Mouse (Mus musculus) small intestine, adult 2 months (tissue): Measurements from ENCODE around the gene Fkbpl. TPM values are rescaled to one million over a fixed set of nuclear protein-coding genes. Genes with fewer than 3 reads are reported as not detected.

ENCODE experiments used
- H3K27ac ChIP-seq: fragments of 200-500 bp; 2 replicates; pipeline ENCODE4 v1.5.1; 2012; ENCODE audit warnings: low read depth, low read length, control low read depth, inconsistent platforms; ENCODE audit not compliant: insufficient read depth
- H3K27me3 ChIP-seq: fragments of 200-500 bp; 2 replicates; pipeline ENCODE4 v1.6.1; 2012; ENCODE audit warnings: mild to moderate bottlenecking, moderate library complexity, low read length, inconsistent platforms; ENCODE audit not compliant: control insufficient read depth, insufficient read depth
- H3K36me3 ChIP-seq: fragments of 200-500 bp; 2 replicates; pipeline ENCODE4 v1.6.1; 2012; ENCODE audit warnings: mild to moderate bottlenecking, low read length, control low read depth, inconsistent platforms; ENCODE audit not compliant: control insufficient read depth, insufficient read depth
- H3K4me1 ChIP-seq: fragments of 200-500 bp; 2 replicates; pipeline ENCODE4 v1.6.1; 2012; ENCODE audit warnings: low read length, inconsistent platforms, mixed read lengths; ENCODE audit not compliant: control insufficient read depth, insufficient read depth, insufficient read length
- H3K4me3 ChIP-seq: fragments of 200-500 bp; 2 replicates; pipeline ENCODE4 v1.5.1; 2012; ENCODE audit warnings: low read depth, mild to moderate bottlenecking, control low read depth, inconsistent platforms, low read length, moderate library complexity
- CTCF ChIP-seq: fragments of 200-500 bp; IDR thresholded peaks from 2 replicates; pipeline ENCODE4 v1.5.1; 2012; ENCODE audit warnings: low read depth, mild to moderate bottlenecking, control low read depth, inconsistent platforms, low read length, moderate library complexity, mixed read lengths; ENCODE audit not compliant: insufficient replicate concordance, insufficient read length; ENCODE audit errors: extremely low read depth
- POLR2A ChIP-seq: fragments of 200-500 bp; IDR thresholded peaks from 2 replicates; pipeline ENCODE4 v1.6.1; 2012; ENCODE audit warnings: low read depth, mild to moderate bottlenecking, control low read depth, inconsistent platforms, low read length, moderate library complexity
- WGBS: fragments of 180-500 bp; shearing (Covaris S2); methylation state at CpG from one replicate; pipeline ENCODE4 v1.1.7; 2018; 5-methylcytosine and 5-hydroxymethylcytosine counted together
- polyA plus RNA-seq: library from polyadenylated mRNA; depleted of rRNA; stranded (reverse); fragments of >200 nt; gene quantifications from 2 replicates; pipeline ENCODE4 v1.2.3, GENCODE M21; 2012

The Fkbpl gene
- polyA plus RNA-seq, 1 experiment = 2.5 TPM

DNA sequence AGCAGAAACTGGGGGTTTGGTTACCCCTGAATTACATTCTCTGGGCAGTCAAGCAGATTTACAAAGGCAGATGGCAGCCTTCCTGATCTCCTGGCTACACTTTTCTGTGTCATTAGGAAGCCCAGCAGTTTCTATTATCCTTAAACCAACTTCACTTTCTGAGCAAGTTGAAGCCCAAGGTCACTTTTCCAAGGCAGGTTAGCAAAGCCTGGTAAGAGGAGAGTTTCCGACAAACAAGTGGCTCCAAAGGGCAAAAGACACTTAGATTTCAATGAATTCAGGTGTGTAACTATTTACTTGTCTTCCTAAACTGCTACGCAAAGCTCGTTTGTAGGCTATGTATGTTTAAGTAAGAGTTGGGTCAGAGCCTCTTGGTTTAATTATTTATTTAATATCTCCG lies 1.2 kb upstream of the Fkbpl start:
- H3K27ac ChIP-seq = no peak overlapping the region
- peaks cover 8% of the 10 kb centered on the region; the same call in 1 of the 2 replicates for H3K4me1 ChIP-seq
- H3K27me3 ChIP-seq = no peaks in the 10 kb centered on the region
- no peaks in the 10 kb centered on the region for H3K36me3 ChIP-seq
- H3K4me3 ChIP-seq = no peak overlapping the region
- TF ChIP-seq CTCF (no peak), POLR2A (no peak)
- WGBS = 73% methylated on average over 4 of the region's 4 CpGs

- Histone ChIP-seq H3K27ac (no peak overlapping the region), H3K4me3 (no peak overlapping the region), H3K27me3 (no peaks in the 10 kb centered on the region), H3K4me1 (peaks cover 8% of the 10 kb centered on the region; the same call in 1 of the 2 replicates), H3K36me3 (no peaks in the 10 kb centered on the region)
- WGBS = 59% methylated on average over 10 of the region's 10 CpGs
- peak; percentile 9; the same call in 1 of the 2 replicates for TF ChIP-seq CTCF
- TF ChIP-seq POLR2A = no peak
Measured at GRCm38 (mm10) chr17:34643944-34644343, 620 bp upstream of the Fkbpl start.

DNA sequence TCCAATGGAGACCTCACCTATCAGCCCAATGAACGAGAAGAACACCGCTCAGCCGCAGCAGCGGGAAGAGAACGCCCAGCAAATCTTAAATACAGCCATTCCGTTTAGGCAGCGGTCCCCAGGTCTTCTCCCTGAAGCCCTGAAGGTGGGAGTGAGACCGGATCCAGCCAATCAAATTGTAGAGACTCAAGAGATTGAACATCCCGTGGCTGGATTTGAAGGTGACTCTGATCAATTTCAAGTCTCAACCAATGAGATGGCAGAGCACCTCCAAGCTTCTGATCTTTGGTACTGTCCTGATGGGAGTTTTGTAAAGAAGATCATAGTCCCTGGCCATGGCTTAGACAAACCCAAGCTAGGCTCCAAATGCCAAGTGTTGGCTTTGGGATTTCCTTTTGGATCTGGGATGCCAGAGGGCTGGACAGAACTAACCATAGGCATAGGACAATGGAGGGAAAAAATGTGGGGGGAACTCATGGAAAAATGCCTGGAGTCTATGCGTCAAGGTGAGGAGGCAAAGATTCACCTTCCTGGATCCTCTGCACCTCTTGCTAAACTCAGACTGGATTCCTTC lies 779 bp downstream of the Fkbpl start:
- no peak overlapping the region for H3K27ac ChIP-seq
- peaks cover 8% of the 10 kb centered on the region; the same call in 1 of the 2 replicates for H3K4me1 ChIP-seq
- TF ChIP-seq CTCF (no peak), POLR2A (no peak)
- peaks cover 1% of the 10 kb centered on the region; the same call in 1 of the 2 replicates for H3K36me3 ChIP-seq
- peak overlapping the region; percentile 42 for H3K4me3 ChIP-seq
- H3K27me3 ChIP-seq = no peaks in the 10 kb centered on the region
- 44% methylated on average over 10 of the region's 10 CpGs for WGBS

- peaks cover 8% of the 10 kb centered on the region; the same call in 1 of the 2 replicates for H3K4me1 ChIP-seq
- WGBS = 82% methylated on average over 30 of the region's 30 CpGs
- TF ChIP-seq POLR2A (no peak), CTCF (no peak)
- no peak overlapping the region for H3K27ac ChIP-seq
- peaks cover 7% of the 10 kb centered on the region for H3K36me3 ChIP-seq
- H3K27me3 ChIP-seq = no peaks in the 10 kb centered on the region
- H3K4me3 ChIP-seq = no peak overlapping the region
Measured at GRCm38 (mm10) chr17:34645831-34646511, 1.4 kb downstream of the Fkbpl start.

- peaks cover 18% of the 10 kb centered on the region for H3K36me3 ChIP-seq
- H3K4me1 ChIP-seq = peaks cover 8% of the 10 kb centered on the region
- H3K27ac ChIP-seq = no peak within 1 kb of the TSS; the same call in 1 of the 2 replicates
- no peaks in the 10 kb centered on the region for H3K27me3 ChIP-seq
- peak within 1 kb of the TSS; percentile 88 for H3K4me3 ChIP-seq
- no peak for TF ChIP-seq CTCF
- TF ChIP-seq POLR2A = peak; percentile 70; the same call in 1 of the 2 replicates
- under 1% methylated on average over 65 of the region's 66 CpGs for WGBS
Measured at GRCm38 (mm10) chr17:34646906-34647787, 2.6 kb downstream of the Fkbpl start, which contains the start of gene Atf6b. Atf6b (plus strand) TSS chr17:34647146.

DNA sequence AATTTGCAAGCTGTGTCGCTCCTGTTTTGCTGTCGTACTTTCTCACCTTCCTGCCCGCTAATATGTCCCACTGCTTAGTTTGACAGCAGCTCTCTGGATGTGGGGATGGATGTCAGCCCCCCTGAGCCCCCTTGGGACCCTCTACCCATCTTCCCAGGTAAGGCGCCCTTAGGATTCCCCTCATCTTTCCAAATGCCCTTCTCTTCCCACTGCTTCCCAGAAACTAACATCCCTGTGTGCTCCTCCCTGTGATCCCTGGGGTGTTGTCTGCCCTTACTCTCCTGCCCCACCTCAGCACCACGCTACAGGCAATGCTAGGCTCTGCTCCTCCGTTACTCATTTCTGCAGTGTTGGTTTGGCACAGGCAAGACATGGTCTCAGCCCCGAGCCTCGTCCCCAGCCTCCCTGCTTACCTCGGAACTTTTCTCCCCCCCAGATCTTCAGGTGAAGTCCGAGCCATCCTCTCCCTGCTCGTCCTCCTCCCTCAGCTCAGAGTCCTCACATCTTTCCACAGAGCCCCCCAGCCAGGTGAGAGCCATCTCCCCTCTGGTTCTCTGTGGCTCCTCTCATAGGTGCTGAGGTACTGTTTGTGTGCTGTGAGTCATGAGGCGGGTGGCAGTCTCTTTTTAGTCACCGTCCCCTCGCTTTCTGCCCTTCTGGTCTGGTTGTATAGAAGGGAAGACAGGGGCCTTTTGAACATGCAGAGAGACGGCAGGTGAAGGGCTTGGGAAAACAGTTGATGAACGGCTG lies 3.8 kb downstream of the Fkbpl start:
- Histone ChIP-seq H3K27me3 (no peaks in the 10 kb centered on the region), H3K4me1 (peaks cover 8% of the 10 kb centered on the region), H3K36me3 (peaks cover 26% of the 10 kb centered on the region), H3K4me3 (peak overlapping the region; percentile 4; the same call in 1 of the 2 replicates), H3K27ac (no peak overlapping the region)
- TF ChIP-seq CTCF (no peak), POLR2A (no peak)
- 85% methylated on average over 16 of the region's 16 CpGs for WGBS
